Mouse (Mus musculus) liver, embryonic 14.5 days (tissue): ENCODE measurements around the gene Olfr653. TPM values are rescaled to one million over a fixed set of nuclear protein-coding genes. Genes with fewer than 3 reads are reported as not detected.

Experiments
- ATAC-seq: fragments of 200-750 bp; cut with Nextera tagmentation; 2 replicates; pipeline ENCODE4 v1.8.0; 2017; ENCODE audit warnings: moderate number of reproducible peaks, mild to moderate bottlenecking, moderate library complexity; ENCODE audit not compliant: insufficient read depth
- DNase-seq, 3 experiments: peaks; one replicate each; pipeline ENCODE4 v3.0.0-alpha.2; 2012 to 2013; ENCODE audit warnings: low read depth in 3 of 3, low spot score in 3 of 3
- H3K27ac ChIP-seq: fragments of 300-500 bp; sonication (generic); 2 replicates; pipeline ENCODE4 v1.5.1; 2014; ENCODE audit warnings: moderate library complexity, mild to moderate bottlenecking, control low read depth, inconsistent platforms
- H3K27me3 ChIP-seq: fragments of 300-500 bp; sonication (generic); 2 replicates; pipeline ENCODE4 v1.6.1; 2014; ENCODE audit warnings: mild to moderate bottlenecking, low read length, moderate library complexity; ENCODE audit not compliant: control insufficient read depth, insufficient read depth
- H3K36me3 ChIP-seq: fragments of 300-500 bp; sonication (generic); replicated peaks from 2 replicates; pipeline ENCODE4 v1.6.1; 2014; ENCODE audit warnings: low read depth; ENCODE audit not compliant: control insufficient read depth, insufficient read depth
- H3K4me1 ChIP-seq, 2 experiments: fragments of 200-500 bp in 1 of 2; fragments of 300-500 bp in 1 of 2; sonication (generic) in 1 of 2; replicated peaks; 2 replicates each; pipeline ENCODE4 v1.6.1; 2012 to 2014; ENCODE audit warnings: antibody characterized with exemption in 1 of 2, inconsistent platforms in 1 of 2, low read length in 1 of 2; ENCODE audit not compliant: control insufficient read depth in 2 of 2, insufficient read depth in 2 of 2
- H3K4me2 ChIP-seq: fragments of 300-500 bp; sonication (generic); 2 replicates; pipeline ENCODE4 v1.6.1; 2014; ENCODE audit warnings: low read depth, mild to moderate bottlenecking, control low read depth, moderate library complexity
- H3K4me3 ChIP-seq, 2 experiments: fragments of 200-500 bp in 1 of 2; fragments of 300-500 bp in 1 of 2; sonication (generic) in 1 of 2; 2 replicates each; pipeline ENCODE4 v1.5.1; 2012 to 2014; ENCODE audit warnings: low read depth in 2 of 2, low read length in 2 of 2, mild to moderate bottlenecking in 2 of 2, control low read depth in 1 of 2, inconsistent platforms in 1 of 2, moderate library complexity in 1 of 2; ENCODE audit not compliant: insufficient read depth in 1 of 2
- H3K9ac ChIP-seq: fragments of 300-500 bp; sonication (generic); replicated peaks from 2 replicates; pipeline ENCODE4 v1.6.1; 2014; ENCODE audit warnings: mild to moderate bottlenecking, control low read depth, moderate library complexity
- H3K9me3 ChIP-seq: fragments of 300-500 bp; sonication (generic); 2 replicates; pipeline ENCODE4 v1.6.1; 2016; ENCODE audit warnings: low read length, mixed read lengths; ENCODE audit not compliant: control insufficient read depth
- CTCF ChIP-seq: IDR thresholded peaks from 2 replicates; pipeline ENCODE4 v1.5.1; 2016; ENCODE audit warnings: antibody characterized with exemption, low read depth, control low read depth
- EP300 ChIP-seq: IDR thresholded peaks from 2 replicates; pipeline ENCODE4 v1.6.1; 2016; ENCODE audit warnings: antibody characterized with exemption, low read depth
- WGBS: fragments of 180-500 bp; shearing (Covaris S2); extraction: QIAGEN DNeasy Blood & Tissue Kit; methylation state at CpG from one replicate; pipeline ENCODE4 v1.1.7; 2014; ENCODE audit not compliant: insufficient replicate concordance; 5-methylcytosine and 5-hydroxymethylcytosine counted together
- polyA plus RNA-seq, 2 experiments: library from polyadenylated mRNA; depleted of rRNA in 1 of 2; stranded (reverse) in 1 of 2; unstranded in 1 of 2; fragments of >200 nt; fragmentation: Nextera tagmentation in 1 of 2; extraction: Ambion mirVana in 1 of 2; gene quantifications; 2 replicates each; pipeline versions ENCODE4 v1.2.1 to v1.2.3; 2012 to 2014

The Olfr653 gene
- polyA plus RNA-seq, 2 experiments = not detected

DNA sequence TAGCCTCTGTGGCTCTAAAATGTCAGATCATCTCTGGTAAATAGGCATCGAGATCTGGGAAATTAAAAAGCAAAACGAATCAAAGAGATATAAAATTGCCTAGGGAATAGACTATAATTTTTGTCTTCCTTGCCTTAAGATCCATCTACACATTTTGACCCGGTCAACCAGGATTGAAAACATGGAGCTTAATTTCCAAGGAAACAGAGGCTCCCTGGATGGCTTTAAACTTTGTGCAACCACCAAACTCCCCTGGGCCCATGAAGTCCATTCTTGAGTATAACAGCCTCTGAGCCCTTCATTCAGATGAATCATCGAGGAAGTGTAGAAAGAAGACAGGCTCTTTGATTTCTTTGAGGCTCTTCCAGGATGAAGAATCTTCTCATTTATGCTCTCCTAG is 36.5 kb downstream of the Olfr653 start, which contains the start of gene Olfr656:
Gene Olfr656, plus strand, starts transcription at position 301 of the 400 bp plus-strand sequence.
- no peaks in the 10 kb centered on the region for H3K4me1 ChIP-seq
- TF ChIP-seq EP300 (no peak), CTCF (no peak)
- DNase-seq (no peak), ATAC-seq (no peak)
- no peaks in the 10 kb centered on the region for H3K36me3 ChIP-seq
- no peak within 1 kb of the TSS for H3K9ac ChIP-seq
- no peak within 1 kb of the TSS for H3K4me2 ChIP-seq
- WGBS = 54% methylated on average over 4 of the region's 4 CpGs
- H3K27ac ChIP-seq = no peak within 1 kb of the TSS
- no peak within 1 kb of the TSS for H3K4me3 ChIP-seq
- no peaks in the 10 kb centered on the region for H3K27me3 ChIP-seq
- H3K9me3 ChIP-seq = no peaks in the 10 kb centered on the region

DNA sequence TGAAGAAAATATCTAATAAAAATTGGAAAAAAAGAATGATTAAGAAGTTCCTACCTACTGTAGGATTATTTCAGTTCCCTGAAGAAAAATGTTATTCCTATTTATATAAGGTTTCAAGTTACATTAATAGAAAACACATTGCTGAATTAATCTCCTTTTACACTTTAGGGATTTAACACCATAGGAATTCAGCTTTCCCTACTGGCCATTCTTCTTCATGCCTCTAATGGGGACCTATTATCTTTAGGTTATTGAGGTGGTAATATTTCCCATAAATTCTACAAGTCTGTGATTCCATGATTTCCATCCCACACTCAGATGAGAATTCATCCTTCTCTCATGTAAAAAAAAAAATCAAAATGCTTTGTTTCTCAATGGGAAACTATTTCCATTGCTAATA is 47.4 kb downstream of the Olfr653 start, which contains the start of gene Olfr657:
Gene Olfr657, plus strand, starts transcription at position 301 of the 400 bp plus-strand sequence.
- Histone ChIP-seq H3K4me3 (no peak within 1 kb of the TSS), H3K9me3 (no peaks in the 10 kb centered on the region), H3K9ac (no peak within 1 kb of the TSS), H3K4me1 (no peaks in the 10 kb centered on the region), H3K27ac (no peak within 1 kb of the TSS), H3K36me3 (no peaks in the 10 kb centered on the region), H3K27me3 (no peaks in the 10 kb centered on the region), H3K4me2 (no peak within 1 kb of the TSS)
- DNase-seq (no peak), ATAC-seq (no peak)
- no peak for TF ChIP-seq EP300
- TF ChIP-seq CTCF = no peak

Other genes starting within 250 kb of the Olfr653 start
- 0.01 and 0.02 TPM in 2 replicates for gene Trim34b, start 247.8 kb upstream of the Olfr653 start, polyA plus RNA-seq (2012; rRNA removed)
- gene Trim34b, start 247.8 kb upstream of the Olfr653 start, polyA plus RNA-seq (2014; fragmentation: Nextera tagmentation; extraction: Ambion mirVana) = not detected in 2 replicates
- 1.0 and 1.7 TPM in 2 replicates for gene Trim12c, start 224.0 kb upstream of the Olfr653 start, polyA plus RNA-seq (2012; rRNA removed)
- 0.52 and 0.61 TPM in 2 replicates for gene Trim12c, start 224.0 kb upstream of the Olfr653 start, polyA plus RNA-seq (2014; fragmentation: Nextera tagmentation; extraction: Ambion mirVana)
- gene Trim30b, start 207.4 kb upstream of the Olfr653 start, polyA plus RNA-seq (2012; rRNA removed) = 0.10 and 0.19 TPM in 2 replicates
- gene Trim30b, start 207.4 kb upstream of the Olfr653 start, polyA plus RNA-seq (2014; fragmentation: Nextera tagmentation; extraction: Ambion mirVana) = 0.09 and 0.27 TPM in 2 replicates
- 0.10 and 0.19 TPM in 2 replicates for gene Trim30c, start 176.5 kb upstream of the Olfr653 start, polyA plus RNA-seq (2012; rRNA removed)
- gene Trim30c, start 176.5 kb upstream of the Olfr653 start, polyA plus RNA-seq (2014; fragmentation: Nextera tagmentation; extraction: Ambion mirVana) = 0.15 and 0.20 TPM in 2 replicates
- gene Trim30a, start 112.1 kb upstream of the Olfr653 start, polyA plus RNA-seq (2012; rRNA removed) = 1.0 and 1.5 TPM in 2 replicates
- gene Trim30a, start 112.1 kb upstream of the Olfr653 start, polyA plus RNA-seq (2014; fragmentation: Nextera tagmentation; extraction: Ambion mirVana) = 1.9 and 2.0 TPM in 2 replicates
- 0.28 and 0.58 TPM in 2 replicates for gene Trim30d, start 69.5 kb upstream of the Olfr653 start, polyA plus RNA-seq (2012; rRNA removed)
- gene Trim30d, start 69.5 kb upstream of the Olfr653 start, polyA plus RNA-seq (2014; fragmentation: Nextera tagmentation; extraction: Ambion mirVana) = 0.48 and 0.53 TPM in 2 replicates
- gene Olfr651, start 27.2 kb upstream of the Olfr653 start, polyA plus RNA-seq (2012; rRNA removed) = not detected in 2 replicates
- gene Olfr651, start 27.2 kb upstream of the Olfr653 start, polyA plus RNA-seq (2014; fragmentation: Nextera tagmentation; extraction: Ambion mirVana) = not detected in 2 replicates
- not detected in 2 replicates for gene Olfr652, start 16.4 kb upstream of the Olfr653 start, polyA plus RNA-seq (2012; rRNA removed)
- gene Olfr652, start 16.4 kb upstream of the Olfr653 start, polyA plus RNA-seq (2014; fragmentation: Nextera tagmentation; extraction: Ambion mirVana) = not detected in 2 replicates
- not detected in 2 replicates for gene Olfr654, start 9.7 kb downstream of the Olfr653 start, polyA plus RNA-seq (2012; rRNA removed)
- gene Olfr654, start 9.7 kb downstream of the Olfr653 start, polyA plus RNA-seq (2014; fragmentation: Nextera tagmentation; extraction: Ambion mirVana) = not detected in 2 replicates
- not detected in 2 replicates for gene Olfr655, start 24.5 kb downstream of the Olfr653 start, polyA plus RNA-seq (2012; rRNA removed)
- gene Olfr655, start 24.5 kb downstream of the Olfr653 start, polyA plus RNA-seq (2014; fragmentation: Nextera tagmentation; extraction: Ambion mirVana) = not detected in 2 replicates
- gene Olfr656, start 36.6 kb downstream of the Olfr653 start, polyA plus RNA-seq (2012; rRNA removed) = not detected in 2 replicates
- not detected in 2 replicates for gene Olfr656, start 36.6 kb downstream of the Olfr653 start, polyA plus RNA-seq (2014; fragmentation: Nextera tagmentation; extraction: Ambion mirVana)
- not detected in 2 replicates for gene Olfr657, start 47.5 kb downstream of the Olfr653 start, polyA plus RNA-seq (2012; rRNA removed)
- not detected in 2 replicates for gene Olfr657, start 47.5 kb downstream of the Olfr653 start, polyA plus RNA-seq (2014; fragmentation: Nextera tagmentation; extraction: Ambion mirVana)
- gene Olfr658, start 70.0 kb downstream of the Olfr653 start, polyA plus RNA-seq (2012; rRNA removed) = not detected in 2 replicates
- not detected in 2 replicates for gene Olfr658, start 70.0 kb downstream of the Olfr653 start, polyA plus RNA-seq (2014; fragmentation: Nextera tagmentation; extraction: Ambion mirVana)
- gene Olfr659, start 89.4 kb downstream of the Olfr653 start, polyA plus RNA-seq (2012; rRNA removed) = not detected in 2 replicates
- gene Olfr659, start 89.4 kb downstream of the Olfr653 start, polyA plus RNA-seq (2014; fragmentation: Nextera tagmentation; extraction: Ambion mirVana) = not detected in 2 replicates
- not detected in 2 replicates for gene Olfr661, start 109.2 kb downstream of the Olfr653 start, polyA plus RNA-seq (2012; rRNA removed)
- not detected in 2 replicates for gene Olfr661, start 109.2 kb downstream of the Olfr653 start, polyA plus RNA-seq (2014; fragmentation: Nextera tagmentation; extraction: Ambion mirVana)
- not detected in 2 replicates for gene Usp17le, start 200.2 kb downstream of the Olfr653 start, polyA plus RNA-seq (2012; rRNA removed)
- gene Usp17le, start 200.2 kb downstream of the Olfr653 start, polyA plus RNA-seq (2014; fragmentation: Nextera tagmentation; extraction: Ambion mirVana) = not detected in 2 replicates